ENCODE assay signal across 17 mouse cellular contexts in the genomic region with DNA sequence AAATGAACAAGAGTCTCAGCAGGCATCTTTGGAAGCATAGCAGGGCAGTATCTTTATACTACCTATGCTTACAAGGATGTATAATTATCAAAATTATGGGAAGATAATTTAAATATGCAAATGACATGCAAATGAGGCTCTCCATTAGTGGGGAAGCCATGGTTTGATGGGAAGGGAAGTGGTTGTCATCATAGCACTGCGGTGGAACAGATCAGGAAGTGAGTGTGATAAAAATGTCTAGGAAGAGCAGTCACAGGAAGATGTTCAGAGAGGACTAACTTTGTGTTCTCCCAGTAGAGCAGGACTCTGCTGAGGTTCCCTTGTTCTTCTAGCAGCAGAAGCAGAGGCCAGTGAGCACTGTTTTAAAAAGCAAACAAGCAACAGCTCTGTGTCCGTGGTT.
"Had no signal": no experiment of that assay in that cellular context is flagged by ENCODE, and none has a peak within 500 bp of the region (broad histone marks: within the 10 kb centered on the region; RNA-seq: fewer than 3 reads in every experiment).

No protein-coding gene starts in this region.

- H3K4me1 ChIP-seq: midbrain, embryonic 13.5 days; midbrain, embryonic 15.5 days; neural tube, embryonic 12.5 days had no signal

- DNase-seq: liver, postnatal 0 days; lung, embryonic 14.5 days; lung, postnatal 10 days; lung, postnatal 4 days; retina, postnatal 1 day; right cerebral cortex, adult 18-20 months; right cerebral cortex, postnatal 25 days; right cerebral cortex, postnatal 4 days; spleen, adult 18-20 months; thymus, adult 2 months; thymus, postnatal 25 days; thymus, postnatal 4 days had no signal

- H3K27ac ChIP-seq: midbrain, embryonic 13.5 days; midbrain, embryonic 15.5 days; neural tube, embryonic 12.5 days had no signal

- H3K9ac ChIP-seq: liver, postnatal 0 days; lung, embryonic 14.5 days; midbrain, embryonic 13.5 days; midbrain, embryonic 15.5 days; neural tube, embryonic 12.5 days had no signal

- ATAC-seq: liver, postnatal 0 days; midbrain, embryonic 13.5 days; midbrain, embryonic 15.5 days had no signal

- H3K27me3 ChIP-seq: megakaryocyte, embryonic 14.5 days; midbrain, embryonic 13.5 days; midbrain, embryonic 15.5 days; neural tube, embryonic 12.5 days had no signal

- H3K4me2 ChIP-seq: lung, embryonic 14.5 days; midbrain, embryonic 11.5 days; midbrain, embryonic 13.5 days; midbrain, embryonic 15.5 days; neural tube, embryonic 12.5 days had no signal

- H3K9me3 ChIP-seq: midbrain, embryonic 13.5 days; midbrain, embryonic 15.5 days; neural tube, embryonic 12.5 days had no signal

- H3K36me3 ChIP-seq: midbrain, embryonic 13.5 days; midbrain, embryonic 15.5 days; neural tube, embryonic 12.5 days had no signal

- H3K4me3 ChIP-seq: megakaryocyte, embryonic 14.5 days; midbrain, embryonic 13.5 days; midbrain, embryonic 15.5 days; neural tube, embryonic 12.5 days had no signal
